Mouse (Mus musculus) midbrain, postnatal 0 days (tissue): Measurements from ENCODE around the gene Taf3. TPM values are rescaled to one million over a fixed set of nuclear protein-coding genes. Genes with fewer than 3 reads are reported as not detected.

Experiments used
- ATAC-seq: fragments of 200-750 bp; cut with Nextera tagmentation; 2 replicates; pipeline ENCODE4 v1.8.0; 2017; ENCODE audit warnings: moderate number of reproducible peaks, mild to moderate bottlenecking, moderate TSS enrichment, moderate library complexity; ENCODE audit not compliant: low FRiP score
- DNase-seq: peaks from one replicate; pipeline ENCODE4 v3.0.0-alpha.2; 2015; ENCODE audit warnings: low spot score
- H3K27ac ChIP-seq: fragments of 300-500 bp; sonication (generic); 2 replicates; pipeline ENCODE4 v1.5.1; 2014; ENCODE audit warnings: low read depth, mild to moderate bottlenecking, low read length, mixed read lengths
- H3K27me3 ChIP-seq: fragments of 300-500 bp; sonication (generic); 2 replicates; pipeline ENCODE4 v1.6.1; 2014; ENCODE audit warnings: low read length, control low read depth, mixed read lengths; ENCODE audit not compliant: insufficient read depth
- H3K36me3 ChIP-seq: fragments of 300-500 bp; sonication (generic); 2 replicates; pipeline ENCODE4 v1.6.1; 2014; ENCODE audit warnings: low read length, control low read depth, mixed read lengths; ENCODE audit not compliant: insufficient read depth
- H3K4me1 ChIP-seq: fragments of 300-500 bp; sonication (generic); 2 replicates; pipeline ENCODE4 v1.6.1; 2014; ENCODE audit warnings: mild to moderate bottlenecking, control low read depth, antibody characterized with exemption, low read length, mixed read lengths; ENCODE audit not compliant: insufficient read depth
- H3K4me2 ChIP-seq: fragments of 300-500 bp; sonication (generic); 2 replicates; pipeline ENCODE4 v1.6.1; 2014; ENCODE audit warnings: low read depth, mild to moderate bottlenecking, low read length, mixed read lengths; ENCODE audit not compliant: poor library complexity, severe bottlenecking
- H3K4me3 ChIP-seq: fragments of 300-500 bp; sonication (generic); 2 replicates; pipeline ENCODE4 v1.5.1; 2014; ENCODE audit warnings: low read depth, mild to moderate bottlenecking, low read length, moderate library complexity
- H3K9ac ChIP-seq: fragments of 300-500 bp; sonication (generic); replicated peaks from 2 replicates; pipeline ENCODE4 v1.6.1; 2014; ENCODE audit warnings: mild to moderate bottlenecking, low read length, moderate library complexity, mixed read lengths; ENCODE audit not compliant: poor library complexity, severe bottlenecking
- H3K9me3 ChIP-seq: fragments of 300-500 bp; sonication (generic); 2 replicates; pipeline ENCODE4 v1.6.1; 2016; ENCODE audit warnings: low read length, control low read depth
- CTCF ChIP-seq: IDR thresholded peaks from 2 replicates; pipeline ENCODE4 v1.5.1; 2016; ENCODE audit warnings: antibody characterized with exemption, mild to moderate bottlenecking
- WGBS: fragments of 180-500 bp; shearing (Covaris S2); extraction: QIAGEN DNeasy Blood & Tissue Kit; methylation state at CpG from one replicate; pipeline ENCODE4 v1.1.7; 2014; 5-methylcytosine and 5-hydroxymethylcytosine counted together
- polyA plus RNA-seq: library from polyadenylated mRNA; unstranded; fragments of >200 nt; fragmentation: Nextera tagmentation; extraction: Ambion mirVana; gene quantifications from 2 replicates; pipeline ENCODE4 v1.2.1, GENCODE M21; 2015
- total RNA-seq: library from RNA; depleted of rRNA; stranded (reverse); fragments of >200 nt; gene quantifications from 2 replicates; pipeline ENCODE4 v1.2.3, GENCODE M21; 2014

The Taf3 gene
- total and polyA plus RNA-seq, 2 experiments from 2014 or later = 5.4 to 10.8 TPM

GRCm38 (mm10) chr2:10051996-10052395 lies 3.6 kb upstream of the Taf3 start:
- no peak overlapping the region for H3K9ac ChIP-seq
- H3K4me1 ChIP-seq = no peaks in the 10 kb centered on the region
- no peak overlapping the region for H3K4me2 ChIP-seq
- H3K27me3 ChIP-seq = no peaks in the 10 kb centered on the region
- no peaks in the 10 kb centered on the region for H3K9me3 ChIP-seq
- H3K27ac ChIP-seq = no peak overlapping the region
- peaks cover 24% of the 10 kb centered on the region for H3K36me3 ChIP-seq
- 97% methylated on average over 1 of the region's 1 CpGs for WGBS
- ATAC-seq = no peak
- H3K4me3 ChIP-seq = no peak overlapping the region
- DNase-seq = no peak
- no peak for TF ChIP-seq CTCF

- no peak for DNase-seq
- H3K9ac ChIP-seq = no peak overlapping the region
- no peak for TF ChIP-seq CTCF
- no peaks in the 10 kb centered on the region for H3K27me3 ChIP-seq
- 81% methylated on average over 3 of the region's 3 CpGs for WGBS
- no peak overlapping the region for H3K27ac ChIP-seq
- peaks cover 17% of the 10 kb centered on the region for H3K36me3 ChIP-seq
- H3K4me1 ChIP-seq = no peaks in the 10 kb centered on the region; the same call in 1 of the 2 replicates
- no peak for ATAC-seq
- H3K4me2 ChIP-seq = no peak overlapping the region
- H3K9me3 ChIP-seq = no peaks in the 10 kb centered on the region
- no peak overlapping the region for H3K4me3 ChIP-seq
Measured at GRCm38 (mm10) chr2:10050878-10051277, 2.5 kb upstream of the Taf3 start.

- Histone ChIP-seq H3K9me3 (no peaks in the 10 kb centered on the region), H3K4me3 (peak overlapping the region; percentile 67), H3K36me3 (peaks cover 7% of the 10 kb centered on the region; the same call in 1 of the 2 replicates), H3K4me1 (no peaks in the 10 kb centered on the region; the same call in 1 of the 2 replicates), H3K27ac (no peak overlapping the region), H3K4me2 (peak overlapping the region; percentile 60), H3K27me3 (no peaks in the 10 kb centered on the region), H3K9ac (peak overlapping the region; percentile 44)
- no peak for ATAC-seq
- no peak for DNase-seq
- 17% methylated on average over 10 of the region's 10 CpGs for WGBS
- TF ChIP-seq CTCF = no peak
Measured at GRCm38 (mm10) chr2:10049456-10049855, 1.1 kb upstream of the Taf3 start.

- Histone ChIP-seq H3K27ac (peak overlapping the region; percentile 74), H3K9ac (peak overlapping the region; percentile 71), H3K27me3 (no peaks in the 10 kb centered on the region), H3K36me3 (no peaks in the 10 kb centered on the region), H3K4me2 (peak overlapping the region; percentile 91), H3K4me1 (no peaks in the 10 kb centered on the region; the same call in 1 of the 2 replicates), H3K4me3 (peak overlapping the region; percentile 67), H3K9me3 (no peaks in the 10 kb centered on the region)
- ATAC-seq (peak; percentile 71), DNase-seq (peak; percentile 54)
- under 1% methylated on average over 45 of the region's 47 CpGs for WGBS
- TF ChIP-seq CTCF = peak; percentile 57
Measured at GRCm38 (mm10) chr2:10047758-10048436, 499 bp downstream of the Taf3 start.

- no peak overlapping the region for H3K27ac ChIP-seq
- no peak overlapping the region for H3K4me3 ChIP-seq
- no peaks in the 10 kb centered on the region for H3K4me1 ChIP-seq
- no peaks in the 10 kb centered on the region for H3K9me3 ChIP-seq
- no peak overlapping the region for H3K9ac ChIP-seq
- whole genome bisulfite sequencing = 79% methylated on average over 3 of the region's 3 CpGs
- DNase-seq (no peak), ATAC-seq (no peak)
- H3K36me3 ChIP-seq = peaks cover under 1% of the 10 kb centered on the region; the same call in 1 of the 2 replicates
- no peak overlapping the region for H3K4me2 ChIP-seq
- H3K27me3 ChIP-seq = no peaks in the 10 kb centered on the region
- no peak for TF ChIP-seq CTCF
Measured at GRCm38 (mm10) chr2:10034976-10035375, 13.4 kb downstream of the Taf3 start.

- H3K9ac ChIP-seq = no peak overlapping the region
- H3K27ac ChIP-seq = no peak overlapping the region
- H3K4me2 ChIP-seq = no peak overlapping the region
- H3K4me3 ChIP-seq = no peak overlapping the region
- 63% methylated on average over 4 of the region's 4 CpGs for WGBS
- DNase-seq = no peak
- H3K36me3 ChIP-seq = no peaks in the 10 kb centered on the region
- TF ChIP-seq CTCF = peak; percentile 56
- H3K27me3 ChIP-seq = no peaks in the 10 kb centered on the region
- no peak for ATAC-seq
- H3K4me1 ChIP-seq = no peaks in the 10 kb centered on the region
- no peaks in the 10 kb centered on the region for H3K9me3 ChIP-seq
Measured at GRCm38 (mm10) chr2:10033684-10034083, 14.7 kb downstream of the Taf3 start.
